Mouse (Mus musculus) forebrain, embryonic 16.5 days (tissue): ENCODE measurements around the gene Foxo3. TPM values are rescaled to one million over a fixed set of nuclear protein-coding genes. Genes with fewer than 3 reads are reported as not detected.

Source experiments
- ATAC-seq: fragments of 200-750 bp; cut with Nextera tagmentation; 2 replicates; pipeline ENCODE4 v1.8.0; 2017; ENCODE audit warnings: mild to moderate bottlenecking, moderate library complexity
- H3K27ac ChIP-seq: fragments of 300-500 bp; sonication (generic); 2 replicates; pipeline ENCODE4 v1.5.1; 2014; ENCODE audit warnings: low read length, control low read depth
- H3K27me3 ChIP-seq: fragments of 300-500 bp; sonication (generic); replicated peaks from 2 replicates; pipeline ENCODE4 v1.6.1; 2014; ENCODE audit warnings: low read length; ENCODE audit not compliant: control insufficient read depth, insufficient read depth
- H3K36me3 ChIP-seq: fragments of 300-500 bp; sonication (generic); 2 replicates; pipeline ENCODE4 v1.6.1; 2014; ENCODE audit not compliant: control insufficient read depth, insufficient read depth
- H3K4me1 ChIP-seq: fragments of 300-500 bp; sonication (generic); replicated peaks from 2 replicates; pipeline ENCODE4 v1.6.1; 2014; ENCODE audit warnings: low read length; ENCODE audit not compliant: control insufficient read depth, insufficient read depth
- H3K4me2 ChIP-seq: fragments of 300-500 bp; sonication (generic); 2 replicates; pipeline ENCODE4 v1.6.1; 2014; ENCODE audit warnings: mild to moderate bottlenecking, low read length, control low read depth
- H3K4me3 ChIP-seq: fragments of 300-500 bp; sonication (generic); replicated peaks from 2 replicates; pipeline ENCODE4 v1.5.1; 2014; ENCODE audit warnings: mild to moderate bottlenecking, low read length, control low read depth
- H3K9ac ChIP-seq: fragments of 300-500 bp; sonication (generic); replicated peaks from 2 replicates; pipeline ENCODE4 v1.6.1; 2014; ENCODE audit warnings: low read depth, low read length, control low read depth
- H3K9me3 ChIP-seq: fragments of 300-500 bp; sonication (generic); 2 replicates; pipeline ENCODE4 v1.6.1; 2016; ENCODE audit warnings: low read length; ENCODE audit not compliant: control insufficient read depth
- WGBS: fragments of 180-500 bp; shearing (Covaris S2); extraction: QIAGEN DNeasy Blood & Tissue Kit; methylation state at CpG from one replicate; pipeline ENCODE4 v1.1.7; 2014; 5-methylcytosine and 5-hydroxymethylcytosine counted together
- polyA plus RNA-seq: library from polyadenylated mRNA; unstranded; fragments of >200 nt; fragmentation: Nextera tagmentation; extraction: Ambion mirVana; gene quantifications from 2 replicates; pipeline ENCODE4 v1.2.1, GENCODE M21; 2015

Gene Foxo3
- polyA plus RNA-seq, 1 experiment from 2014 or later = 4.8 TPM

GRCm38 (mm10) chr10:42142791-42143190, 133.8 kb downstream of the Foxo3 start:
- no peaks in the 10 kb centered on the region for H3K27me3 ChIP-seq
- 89% methylated on average over 1 of the region's 1 CpGs for WGBS
- H3K4me3 ChIP-seq = no peak overlapping the region
- no peak overlapping the region for H3K4me2 ChIP-seq
- H3K27ac ChIP-seq = no peak overlapping the region
- H3K9me3 ChIP-seq = no peaks in the 10 kb centered on the region
- no peaks in the 10 kb centered on the region for H3K4me1 ChIP-seq
- H3K9ac ChIP-seq = no peak overlapping the region
- no peaks in the 10 kb centered on the region for H3K36me3 ChIP-seq
- no peak for ATAC-seq

GRCm38 (mm10) chr10:42142081-42142480, 134.5 kb downstream of the Foxo3 start:
- Histone ChIP-seq H3K27ac (no peak overlapping the region), H3K4me1 (no peaks in the 10 kb centered on the region), H3K4me3 (no peak overlapping the region), H3K4me2 (no peak overlapping the region), H3K36me3 (no peaks in the 10 kb centered on the region), H3K9me3 (no peaks in the 10 kb centered on the region), H3K9ac (no peak overlapping the region), H3K27me3 (no peaks in the 10 kb centered on the region)
- WGBS = 62% methylated on average over 9 of the region's 9 CpGs
- no peak for ATAC-seq

DNA sequence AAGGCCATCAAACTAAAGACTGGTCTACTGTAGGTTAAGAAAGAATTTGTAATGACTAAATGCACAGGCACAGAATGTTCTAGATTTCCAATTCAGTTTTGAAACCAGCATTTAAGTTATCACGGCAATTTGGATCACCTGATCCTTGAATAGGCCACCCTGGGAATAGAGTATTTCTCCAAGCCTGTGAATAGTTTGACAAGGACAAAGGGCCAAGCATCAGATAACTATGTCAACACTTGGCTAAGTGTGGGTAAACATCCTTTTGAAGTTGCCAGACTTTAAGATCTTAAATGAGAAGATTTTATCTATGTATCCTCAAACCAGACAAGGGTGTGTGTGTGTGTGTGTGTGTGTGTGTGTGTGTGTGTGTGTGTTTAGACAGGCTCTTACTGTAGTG, 136.8 kb downstream of the Foxo3 start:
- WGBS = 70% methylated on average over 1 of the region's 1 CpGs
- no peak for ATAC-seq
- no peaks in the 10 kb centered on the region for H3K9me3 ChIP-seq

DNA sequence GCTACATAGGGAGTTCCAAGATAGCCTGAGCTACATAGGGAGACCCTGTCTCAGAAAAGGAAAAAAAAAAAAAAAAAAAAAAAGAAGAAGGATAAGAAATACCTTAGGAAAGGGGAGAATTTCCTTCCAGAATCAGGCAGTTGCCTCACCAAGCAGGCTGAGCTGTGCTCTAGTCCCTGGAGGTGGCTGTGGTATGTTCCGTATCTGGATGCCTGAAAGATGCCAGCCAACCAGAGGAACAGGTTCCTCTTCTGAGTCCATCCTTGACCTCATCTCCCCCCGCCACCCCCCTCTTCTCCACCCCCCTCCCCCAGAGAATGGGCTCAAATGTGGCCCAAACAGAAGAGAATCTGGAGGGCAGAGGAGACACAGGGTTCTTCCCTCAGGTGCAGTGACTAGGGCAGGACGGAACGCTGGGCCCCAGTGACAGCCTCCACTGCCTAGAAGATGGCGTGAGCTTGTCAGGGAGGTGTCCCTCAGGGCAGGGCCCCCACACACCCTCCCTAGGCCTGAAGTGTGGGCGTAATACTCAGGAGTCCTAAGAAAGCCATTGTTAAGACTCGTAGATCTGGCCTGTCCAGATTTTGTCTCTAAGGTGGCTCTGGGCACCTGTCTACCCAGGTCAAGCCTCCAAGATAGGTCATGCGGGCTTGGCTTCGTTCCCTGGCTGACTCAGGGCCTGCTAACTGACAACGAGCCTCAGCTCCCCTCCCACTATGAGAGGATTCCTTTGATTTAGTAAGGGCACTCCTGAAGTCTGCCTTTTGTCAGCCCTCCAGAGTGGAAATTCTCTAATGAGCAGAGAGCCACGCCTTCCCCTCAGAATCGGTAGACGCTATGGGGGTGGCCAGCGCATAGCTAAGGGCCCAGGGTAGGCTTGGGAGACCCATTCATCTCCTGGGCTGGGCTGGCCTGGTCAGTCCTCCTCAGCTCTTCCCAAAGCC, 141.5 kb downstream of the Foxo3 start:
- Histone ChIP-seq H3K9me3 (no peaks in the 10 kb centered on the region), H3K36me3 (no peaks in the 10 kb centered on the region), H3K4me1 (no peaks in the 10 kb centered on the region), H3K4me2 (no peak overlapping the region), H3K9ac (no peak overlapping the region), H3K27me3 (no peaks in the 10 kb centered on the region), H3K27ac (no peak overlapping the region), H3K4me3 (no peak overlapping the region)
- no peak for ATAC-seq
- WGBS = 67% methylated on average over 14 of the region's 14 CpGs

More for the DNA sequence above, 136.8 kb downstream of the Foxo3 start:
- Histone ChIP-seq H3K27ac (no peak overlapping the region), H3K4me3 (no peak overlapping the region), H3K36me3 (no peaks in the 10 kb centered on the region), H3K27me3 (no peaks in the 10 kb centered on the region), H3K9ac (no peak overlapping the region), H3K4me1 (no peaks in the 10 kb centered on the region), H3K4me2 (no peak overlapping the region)

Other genes with a start within 250 kb of the Foxo3 start
- gene Afg1l, start 201.8 kb upstream of the Foxo3 start, polyA plus RNA-seq = 6.9 and 7.2 TPM in 2 replicates
- gene Snx3, start 225.3 kb upstream of the Foxo3 start, polyA plus RNA-seq = 299 and 321 TPM in 2 replicates